Mouse (Mus musculus): Measurements from ENCODE around the gene Olfr543.

Gene Olfr543

GRCm38 (mm10) chr7:102476601-102477000 lies 4.9 kb downstream of the Olfr543 start:
- no peak for DNase-seq (ENCODE audit: low read depth, low spot score)

DNA sequence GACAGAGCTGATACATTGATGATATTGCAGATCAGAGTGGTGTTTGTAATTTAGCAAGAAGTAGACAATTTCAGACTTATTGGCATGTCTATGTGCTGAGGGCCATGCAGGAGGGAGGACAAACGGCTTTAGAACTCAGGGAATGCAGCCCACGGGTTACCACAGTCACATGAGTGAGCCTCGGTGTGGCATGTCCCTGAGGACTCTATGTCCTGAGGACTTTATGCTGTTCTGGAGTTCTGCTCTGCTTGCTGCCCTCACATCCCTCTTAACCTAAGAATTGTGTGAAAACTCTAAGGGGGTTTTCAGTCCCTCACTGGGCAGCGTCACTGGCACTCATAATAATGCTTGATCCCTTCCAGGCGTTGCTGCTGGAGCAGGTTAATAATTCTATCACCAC lies 8.8 kb downstream of the Olfr543 start:
- DNase-seq (ENCODE audit: low read depth, low spot score), result no peak

DNA sequence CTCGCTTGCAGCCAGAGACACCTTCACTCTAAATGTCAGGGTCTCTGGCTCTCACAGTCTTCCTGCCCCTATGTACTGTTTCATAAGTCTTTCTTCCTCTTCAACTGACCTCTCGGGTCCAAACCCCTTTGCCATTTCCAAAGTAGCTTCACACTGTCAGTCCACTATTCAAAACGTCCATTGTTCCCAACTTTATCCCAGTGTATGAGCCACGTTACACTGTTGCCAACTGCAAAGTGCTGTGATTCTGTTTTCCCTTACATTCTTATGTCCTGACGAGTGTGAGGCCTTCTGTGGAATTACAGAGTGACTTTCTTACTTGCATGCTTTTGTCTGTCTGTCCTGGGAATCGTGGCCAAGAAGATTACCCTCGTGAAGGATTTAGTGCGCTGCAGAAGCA lies 13.9 kb downstream of the Olfr543 start:
- no peak for DNase-seq (ENCODE audit: low read depth, low spot score)

DNA sequence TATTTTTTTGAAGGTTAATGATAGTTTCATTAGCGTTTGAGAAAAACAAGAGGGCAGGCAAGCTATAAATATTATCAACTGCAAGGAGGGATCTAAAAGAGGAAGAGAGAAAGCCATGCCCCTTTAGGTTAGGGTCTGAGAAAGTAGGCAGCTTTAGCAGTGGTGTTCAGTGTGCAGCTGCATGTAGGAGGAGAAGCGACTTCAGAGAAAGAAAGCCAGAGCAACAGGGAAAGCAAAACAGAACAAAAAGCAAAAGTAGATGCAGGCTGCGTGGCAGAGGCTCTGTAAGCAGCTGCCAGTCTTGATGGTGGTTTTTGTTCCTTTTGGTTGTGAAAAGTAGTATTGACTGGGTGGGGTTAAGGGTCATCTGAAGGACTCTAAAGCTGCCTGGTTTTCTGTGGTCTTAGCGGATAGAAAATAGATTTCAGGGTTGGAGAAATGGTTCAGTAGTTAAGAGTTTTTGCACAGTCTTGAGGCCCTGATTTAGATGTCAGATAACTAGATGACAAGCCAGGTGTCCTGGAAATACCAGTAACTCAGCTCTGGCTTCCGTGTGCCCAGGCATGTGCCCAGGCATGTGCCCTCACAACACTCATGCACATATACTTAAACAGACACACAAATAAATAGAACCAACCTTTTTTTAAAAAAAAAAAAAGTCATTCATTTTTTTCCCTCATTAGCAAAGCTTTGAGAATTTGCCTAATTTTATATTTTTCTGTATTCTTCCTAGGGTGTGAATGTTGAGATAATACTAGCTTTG lies 22.7 kb downstream of the Olfr543 start:
- DNase-seq (ENCODE audit: low read depth, low spot score), result no peak

DNA sequence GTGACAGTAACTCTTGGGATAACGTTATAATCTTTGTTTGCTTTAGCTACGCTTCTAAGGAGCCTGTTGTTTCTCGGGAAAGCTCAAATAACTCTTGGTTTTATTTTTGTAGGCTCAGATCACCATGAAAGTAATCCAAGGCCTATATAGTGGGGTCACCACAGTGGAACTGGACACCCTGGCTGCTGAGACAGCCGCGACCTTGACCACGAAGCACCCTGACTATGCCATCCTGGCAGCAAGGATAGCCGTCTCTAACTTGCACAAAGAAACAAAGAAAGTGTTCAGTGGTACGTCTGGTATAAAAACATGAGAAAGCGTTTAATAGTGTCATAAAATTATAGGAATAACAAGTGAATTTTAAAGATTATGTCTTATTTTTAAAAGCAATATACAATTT lies 35.0 kb downstream of the Olfr543 start:
- DNase-seq (ENCODE audit: low read depth, low spot score), result no peak

DNA sequence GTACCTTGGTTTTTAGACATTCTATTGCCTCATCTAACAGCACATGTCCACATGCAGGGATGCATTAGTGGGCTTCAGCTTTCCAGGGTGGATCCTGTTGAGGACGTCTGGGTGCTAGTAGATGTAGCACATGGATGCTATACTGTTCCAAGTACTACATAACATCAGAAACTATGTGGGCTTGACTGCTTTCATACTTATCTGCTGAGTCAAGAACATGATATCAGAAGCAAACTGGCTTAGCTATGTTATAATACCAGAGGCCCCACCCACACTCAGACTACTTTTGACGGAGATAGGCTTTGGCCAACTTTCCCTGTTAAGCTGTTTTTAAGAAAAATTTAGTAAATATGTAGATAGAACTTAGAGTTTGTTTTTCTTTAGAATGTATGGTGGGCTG lies 37.2 kb downstream of the Olfr543 start:
- no peak for DNase-seq (ENCODE audit: low read depth, low spot score)

- no peak for DNase-seq (ENCODE audit: low read depth, low spot score)
Observed at GRCm38 (mm10) chr7:102442432-102442831, 39.0 kb downstream of the Olfr543 start.

DNA sequence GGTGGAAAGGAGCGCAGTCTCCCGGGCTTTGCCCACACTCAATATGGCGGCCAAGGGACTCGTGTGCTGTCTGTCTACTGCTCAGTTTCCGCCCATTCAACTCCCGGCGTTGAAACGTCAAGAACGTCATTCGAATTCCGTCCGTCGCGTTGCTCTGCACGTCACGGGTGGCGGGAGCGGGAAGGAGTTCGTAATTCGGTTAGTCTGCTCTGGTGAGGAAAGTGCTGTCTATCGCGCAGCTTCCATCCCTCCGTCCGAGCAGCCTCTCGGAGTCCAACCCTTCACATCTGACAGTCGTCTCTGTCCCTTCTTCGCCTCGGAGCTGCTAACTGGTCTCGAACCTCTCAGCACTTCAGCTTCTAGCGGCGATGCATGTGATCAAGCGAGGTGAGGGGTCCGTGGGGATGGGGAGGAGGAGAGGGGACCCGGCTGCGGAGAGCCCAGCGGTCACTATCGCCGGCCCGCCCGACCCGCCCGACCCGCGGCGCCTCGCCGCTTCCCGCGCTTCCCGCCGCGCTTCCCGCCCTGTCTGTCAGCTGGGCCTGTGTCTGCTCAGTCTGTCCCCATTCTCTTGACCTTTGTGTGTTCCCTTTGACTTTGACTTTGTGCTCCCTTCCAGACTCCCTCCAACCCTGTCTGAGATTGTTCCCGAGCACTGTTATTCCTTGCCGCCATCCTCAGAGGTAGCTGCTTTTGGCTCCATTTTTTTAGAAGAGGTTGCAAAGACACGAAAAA lies 39.7 kb downstream of the Olfr543 start, which contains the start of gene Rrm1:
Gene Rrm1, plus strand, starts transcription at position 39 of the 735 bp plus-strand sequence.
- DNase-seq (ENCODE audit: low read depth, low spot score), result peak; percentile 97

DNA sequence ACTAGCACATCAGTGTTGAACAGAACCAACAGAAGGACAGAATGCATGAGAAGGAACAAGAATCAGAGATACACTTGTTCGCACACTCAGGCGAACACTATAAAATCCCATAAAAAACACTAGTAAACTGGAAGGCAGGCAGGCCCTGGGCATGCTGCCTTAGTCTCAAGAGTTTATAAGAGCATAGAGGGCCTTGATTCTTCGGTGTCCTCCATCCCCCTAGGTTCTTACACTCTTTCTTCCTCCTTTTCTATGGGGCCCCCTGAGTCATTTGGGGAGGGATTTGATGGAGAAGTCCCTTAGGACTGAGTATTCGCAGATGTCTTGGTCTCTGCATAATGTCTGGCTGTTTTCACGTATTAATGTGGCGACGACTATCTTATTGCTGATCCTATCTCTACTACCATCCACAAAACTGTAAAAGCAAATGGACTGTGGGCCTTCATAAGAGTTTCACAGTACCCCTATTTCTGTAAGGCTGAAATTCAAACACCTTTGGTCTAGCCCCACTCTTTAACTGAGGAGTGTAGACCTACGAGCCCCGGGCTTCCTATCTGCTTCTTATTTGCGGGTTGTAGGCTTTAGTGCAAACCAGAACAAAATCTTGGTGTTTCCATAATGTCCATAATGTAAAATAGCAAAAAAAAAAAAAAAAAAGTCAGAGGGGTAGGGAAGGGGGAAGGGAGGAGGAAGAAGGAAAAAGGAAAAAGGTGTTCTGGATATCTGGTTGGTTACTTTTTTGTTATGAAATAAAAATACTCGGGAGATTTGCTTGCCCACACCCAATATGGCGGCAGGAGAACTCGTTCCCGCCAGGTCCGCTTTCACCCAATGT lies 40.4 kb downstream of the Olfr543 start:
- no peak for DNase-seq (ENCODE audit: low read depth, low spot score)

DNA sequence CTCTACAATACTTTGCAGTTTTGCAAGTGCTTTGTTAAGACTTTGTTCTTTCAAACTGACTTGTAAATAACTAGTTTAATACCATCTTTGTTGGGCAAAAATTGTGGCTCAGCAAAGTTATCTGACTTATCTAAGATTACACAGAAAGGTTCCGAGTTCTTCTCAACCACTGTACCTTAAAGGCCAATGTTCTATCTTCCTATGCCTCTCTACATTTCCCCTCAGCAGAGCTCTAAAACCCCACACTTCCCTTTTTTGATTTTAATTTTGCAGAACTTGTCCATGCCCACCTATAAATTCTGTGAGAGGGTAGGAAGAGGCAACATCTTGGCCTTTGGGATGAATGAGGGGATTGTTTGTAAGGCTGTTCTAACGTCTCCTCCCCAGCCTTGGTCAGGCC lies 47.1 kb downstream of the Olfr543 start:
- no peak for DNase-seq (ENCODE audit: low read depth, low spot score)

All from CD4-positive helper T cell, adult 2 months (primary cell).